Mouse (Mus musculus): Measurements from ENCODE around the gene Rab37. TPM values are rescaled to one million over a fixed set of nuclear protein-coding genes. Genes with fewer than 3 reads are reported as not detected.

Rab37 gene
- polyA plus RNA-seq, 1 experiment, result 0.07 TPM

DNA sequence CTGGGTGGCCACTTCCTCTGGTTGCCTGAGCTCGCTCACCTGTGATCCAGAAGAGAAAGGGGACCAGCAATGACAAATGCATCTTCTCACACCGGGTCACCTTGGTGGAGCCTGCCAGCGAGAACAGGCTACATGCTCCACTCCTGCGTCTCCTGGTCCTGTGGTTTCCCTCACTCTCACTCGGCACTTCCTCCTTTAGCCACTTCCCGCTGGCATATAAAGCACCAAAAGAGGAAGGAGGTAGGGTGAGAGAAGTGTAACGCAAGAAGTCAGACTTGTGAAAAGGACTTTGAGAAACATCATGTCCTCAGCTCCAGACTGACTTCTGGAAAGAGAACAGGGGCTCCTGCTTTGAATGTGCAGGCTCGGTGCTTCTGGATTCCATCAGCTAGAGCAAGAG, 42.6 kb downstream of the Rab37 start, which contains the start of gene Cd300lf:
TSS of gene Cd300lf (minus strand) at position 193 of the 400 bp plus-strand sequence.
- Histone ChIP-seq H3ac (ENCODE audit: control insufficient read depth, insufficient read length, low read depth) (no peak within 1 kb of the TSS), H3K79me3 (ENCODE audit: low read depth) (no peaks in the 10 kb centered on the region), H3K27me3 (ENCODE audit: control insufficient read depth, insufficient read depth, insufficient read length) (peaks cover 3% of the 10 kb centered on the region), H3K79me2 (ENCODE audit: control insufficient read depth, insufficient read depth) (no peaks in the 10 kb centered on the region), H3K4me3 (ENCODE audit: insufficient read depth, poor library complexity, severe bottlenecking) (no peak within 1 kb of the TSS), H3K36me3 (ENCODE audit: control insufficient read depth, insufficient read depth) (no peaks in the 10 kb centered on the region)
- TF ChIP-seq MYOG (IDR thresholded peaks at IDR 0.05; ENCODE audit: control insufficient read depth, extremely low read depth, insufficient read length) (no peak), CEBPB (IDR thresholded peaks at IDR 0.05; ENCODE audit: low read depth) (no peak), MYOD1 (IDR thresholded peaks at IDR 0.05; ENCODE audit: control insufficient read depth, insufficient read length, low read depth) (no peak), MAX (IDR thresholded peaks at IDR 0.05) (no peak), FOSL1 (IDR thresholded peaks at IDR 0.05; ENCODE audit: insufficient read depth, low read length, poor library complexity, severe bottlenecking) (no peak), USF1 (IDR thresholded peaks at IDR 0.05; ENCODE audit: low read depth) (no peak), CTCF (IDR thresholded peaks at IDR 0.05; ENCODE audit: control insufficient read depth, insufficient read depth, insufficient read length) (no peak)

DNA sequence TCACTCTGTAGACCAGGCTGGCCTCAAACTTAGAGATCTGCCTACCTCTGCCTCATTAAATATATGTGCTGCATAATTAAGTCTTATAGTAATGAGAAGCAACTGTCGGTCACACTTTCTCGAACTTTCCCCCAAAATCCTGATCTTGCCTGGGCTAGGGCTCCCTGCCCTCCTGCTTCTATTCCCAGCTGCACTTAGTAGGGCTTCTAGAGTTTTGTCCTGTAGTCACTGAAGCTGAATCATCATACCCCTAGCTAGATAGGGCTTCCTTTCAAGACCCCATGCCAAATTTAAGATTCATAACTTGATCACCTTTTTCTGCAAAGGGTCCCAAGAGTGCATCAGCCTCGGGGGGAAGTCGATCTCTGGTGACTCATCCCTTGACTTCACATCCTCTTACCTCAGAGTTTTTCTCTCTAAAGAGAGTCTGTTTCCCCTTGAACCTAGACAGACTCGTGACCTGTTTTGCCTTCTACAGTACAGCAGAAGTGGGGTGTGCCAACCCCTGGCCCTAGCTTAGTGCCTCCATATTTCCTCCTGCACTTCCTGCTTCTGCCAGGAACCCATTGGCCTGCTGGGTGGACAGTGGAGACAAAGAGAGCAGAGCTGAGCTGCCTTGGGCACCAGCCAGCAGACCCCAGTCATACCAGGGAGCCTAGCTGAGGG, 47.5 kb downstream of the Rab37 start:
- no peak overlapping the region for H3K4me3 ChIP-seq (ENCODE audit: insufficient read depth, poor library complexity, severe bottlenecking)
- peaks cover 6% of the 10 kb centered on the region for H3K27me3 ChIP-seq (ENCODE audit: control insufficient read depth, insufficient read depth, insufficient read length)
- H3K36me3 ChIP-seq (ENCODE audit: control insufficient read depth, insufficient read depth), result no peaks in the 10 kb centered on the region
- TF ChIP-seq FOSL1 (IDR thresholded peaks at IDR 0.05; ENCODE audit: insufficient read depth, low read length, poor library complexity, severe bottlenecking) (no peak), CTCF (IDR thresholded peaks at IDR 0.05; ENCODE audit: control insufficient read depth, insufficient read depth, insufficient read length) (no peak), MAX (IDR thresholded peaks at IDR 0.05) (no peak), MYOD1 (IDR thresholded peaks at IDR 0.05; ENCODE audit: control insufficient read depth, insufficient read length, low read depth) (no peak), CEBPB (IDR thresholded peaks at IDR 0.05; ENCODE audit: low read depth) (no peak), MYOG (IDR thresholded peaks at IDR 0.05; ENCODE audit: control insufficient read depth, extremely low read depth, insufficient read length) (no peak), USF1 (IDR thresholded peaks at IDR 0.05; ENCODE audit: low read depth) (no peak)
- H3ac ChIP-seq (ENCODE audit: control insufficient read depth, insufficient read length, low read depth), result no peak overlapping the region
- no peaks in the 10 kb centered on the region for H3K79me3 ChIP-seq (ENCODE audit: low read depth)
- no peaks in the 10 kb centered on the region for H3K79me2 ChIP-seq (ENCODE audit: control insufficient read depth, insufficient read depth)

DNA sequence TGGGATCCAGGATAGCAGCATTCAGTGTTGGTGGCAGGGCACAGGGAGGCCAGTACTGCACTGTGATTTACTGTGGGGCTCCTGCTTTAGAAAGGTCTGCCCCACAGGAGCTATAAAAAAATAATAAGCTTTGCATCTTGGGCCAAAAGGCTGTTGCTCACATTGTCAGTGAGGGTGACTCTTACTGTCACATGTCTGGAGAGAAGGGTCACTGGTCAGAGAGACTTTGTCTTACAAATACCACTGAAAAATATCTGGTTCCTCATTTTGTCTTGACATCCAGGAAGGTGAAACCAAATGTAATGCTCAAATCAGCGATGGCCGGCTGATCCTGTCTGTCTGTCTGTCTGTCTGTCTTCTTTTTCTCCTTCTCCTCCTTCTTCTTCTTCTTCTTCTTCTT, 50.7 kb downstream of the Rab37 start:
- Histone ChIP-seq H3K79me2 (ENCODE audit: control insufficient read depth, insufficient read depth) (no peaks in the 10 kb centered on the region), H3K4me3 (ENCODE audit: insufficient read depth, poor library complexity, severe bottlenecking) (no peak overlapping the region), H3K36me3 (ENCODE audit: control insufficient read depth, insufficient read depth) (no peaks in the 10 kb centered on the region), H3K79me3 (ENCODE audit: low read depth) (no peaks in the 10 kb centered on the region), H3K27me3 (ENCODE audit: control insufficient read depth, insufficient read depth, insufficient read length) (peaks cover 3% of the 10 kb centered on the region), H3ac (ENCODE audit: control insufficient read depth, insufficient read length, low read depth) (no peak overlapping the region)
- TF ChIP-seq FOSL1 (IDR thresholded peaks at IDR 0.05; ENCODE audit: insufficient read depth, low read length, poor library complexity, severe bottlenecking) (no peak), USF1 (IDR thresholded peaks at IDR 0.05; ENCODE audit: low read depth) (no peak), CEBPB (IDR thresholded peaks at IDR 0.05; ENCODE audit: low read depth) (no peak), MYOG (IDR thresholded peaks at IDR 0.05; ENCODE audit: control insufficient read depth, extremely low read depth, insufficient read length) (no peak), CTCF (IDR thresholded peaks at IDR 0.05; ENCODE audit: control insufficient read depth, insufficient read depth, insufficient read length) (no peak), MAX (IDR thresholded peaks at IDR 0.05) (no peak), MYOD1 (IDR thresholded peaks at IDR 0.05; ENCODE audit: control insufficient read depth, insufficient read length, low read depth) (no peak)

DNA sequence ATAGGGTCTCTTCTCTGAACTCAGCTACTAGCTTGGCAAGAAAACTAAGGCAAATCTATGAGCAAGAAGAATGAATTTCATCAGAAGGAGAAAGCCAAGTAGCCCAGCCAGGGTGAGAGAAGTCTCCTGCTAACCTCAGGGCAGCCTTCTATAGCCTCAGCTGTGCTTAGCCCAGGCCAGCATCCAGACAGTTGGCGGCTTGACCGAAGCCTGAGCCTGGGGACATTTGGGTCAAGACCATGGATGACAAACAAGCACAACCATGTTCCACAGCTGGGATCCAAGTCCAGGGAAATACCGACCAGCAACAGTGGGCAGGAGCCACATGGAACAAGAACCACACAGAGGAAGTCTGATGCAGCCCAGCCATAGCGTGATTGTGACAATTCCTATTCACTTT, 56.6 kb downstream of the Rab37 start:
- Histone ChIP-seq H3ac (ENCODE audit: control insufficient read depth, insufficient read length, low read depth) (no peak overlapping the region), H3K27me3 (ENCODE audit: control insufficient read depth, insufficient read depth, insufficient read length) (peaks cover 8% of the 10 kb centered on the region), H3K36me3 (ENCODE audit: control insufficient read depth, insufficient read depth) (no peaks in the 10 kb centered on the region), H3K79me2 (ENCODE audit: control insufficient read depth, insufficient read depth) (no peaks in the 10 kb centered on the region), H3K79me3 (ENCODE audit: low read depth) (no peaks in the 10 kb centered on the region), H3K4me3 (ENCODE audit: insufficient read depth, poor library complexity, severe bottlenecking) (no peak overlapping the region)
- TF ChIP-seq USF1 (IDR thresholded peaks at IDR 0.05; ENCODE audit: low read depth), result no peak
- no peak for TF ChIP-seq CEBPB (IDR thresholded peaks at IDR 0.05; ENCODE audit: low read depth)
- no peak for TF ChIP-seq MYOD1 (IDR thresholded peaks at IDR 0.05; ENCODE audit: control insufficient read depth, insufficient read length, low read depth)
- no peak for TF ChIP-seq MAX (IDR thresholded peaks at IDR 0.05)
- TF ChIP-seq FOSL1 (IDR thresholded peaks at IDR 0.05; ENCODE audit: insufficient read depth, low read length, poor library complexity, severe bottlenecking), result no peak
- TF ChIP-seq MYOG (IDR thresholded peaks at IDR 0.05; ENCODE audit: control insufficient read depth, extremely low read depth, insufficient read length), result no peak
- TF ChIP-seq CTCF (IDR thresholded peaks at IDR 0.05; ENCODE audit: control insufficient read depth, insufficient read depth, insufficient read length), result no peak

DNA sequence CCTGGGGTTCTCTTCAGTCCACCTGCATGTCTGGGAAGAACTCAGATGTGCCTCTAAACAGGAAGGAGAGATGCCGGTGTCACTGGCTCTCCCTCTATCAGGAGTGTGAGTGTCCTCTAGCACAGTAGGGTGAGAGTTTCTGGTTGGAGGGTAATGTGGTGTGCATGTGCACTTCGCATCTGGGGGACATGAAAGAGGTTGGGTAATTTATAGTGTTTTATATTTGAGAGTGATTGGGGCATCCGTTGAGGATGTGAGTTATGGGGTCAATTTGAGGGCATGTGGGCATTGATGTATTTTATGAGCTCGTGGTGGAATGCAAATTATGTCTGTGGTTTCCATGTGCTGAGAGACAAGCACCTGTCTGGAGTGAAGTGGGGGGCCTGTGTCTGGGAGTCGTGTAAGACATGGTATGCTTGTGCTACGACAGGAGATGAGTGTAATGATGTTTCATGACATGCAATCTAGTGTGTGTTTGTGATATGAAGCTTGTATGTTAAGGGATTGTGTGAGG, 59.6 kb downstream of the Rab37 start:
- H3K36me3 ChIP-seq (ENCODE audit: control insufficient read depth, insufficient read depth), result no peaks in the 10 kb centered on the region
- no peak for TF ChIP-seq CTCF (IDR thresholded peaks at IDR 0.05; ENCODE audit: control insufficient read depth, insufficient read depth, insufficient read length)
- no peak for TF ChIP-seq USF1 (IDR thresholded peaks at IDR 0.05; ENCODE audit: low read depth)
- TF ChIP-seq MYOG (IDR thresholded peaks at IDR 0.05; ENCODE audit: control insufficient read depth, extremely low read depth, insufficient read length), result no peak
- no peak for TF ChIP-seq FOSL1 (IDR thresholded peaks at IDR 0.05; ENCODE audit: insufficient read depth, low read length, poor library complexity, severe bottlenecking)
- TF ChIP-seq MYOD1 (IDR thresholded peaks at IDR 0.05; ENCODE audit: control insufficient read depth, insufficient read length, low read depth), result no peak
- no peak for TF ChIP-seq CEBPB (IDR thresholded peaks at IDR 0.05; ENCODE audit: low read depth)
- TF ChIP-seq MAX (IDR thresholded peaks at IDR 0.05), result no peak

More for the DNA sequence above, 59.6 kb downstream of the Rab37 start:
- Histone ChIP-seq H3K27me3 (ENCODE audit: control insufficient read depth, insufficient read depth, insufficient read length) (peaks cover 21% of the 10 kb centered on the region), H3K4me3 (ENCODE audit: insufficient read depth, poor library complexity, severe bottlenecking) (no peak overlapping the region), H3K79me2 (ENCODE audit: control insufficient read depth, insufficient read depth) (no peaks in the 10 kb centered on the region), H3ac (ENCODE audit: control insufficient read depth, insufficient read length, low read depth) (no peak overlapping the region), H3K79me3 (ENCODE audit: low read depth) (no peaks in the 10 kb centered on the region)
